Mouse (Mus musculus): ENCODE measurements around the gene Pbp2. TPM values are rescaled to one million over a fixed set of nuclear protein-coding genes. Genes with fewer than 3 reads are reported as not detected.

The Pbp2 gene
- polyA plus RNA-seq, 1 experiment = not detected

GRCm38 (mm10) chr6:135295082-135295861 is 14.9 kb downstream of the Pbp2 start:
- H3K4me3 ChIP-seq (ENCODE audit: control insufficient read depth, insufficient read depth, low read length) = no peak overlapping the region
- DNase-seq = no peak
- no peak overlapping the region for H3K27ac ChIP-seq (ENCODE audit: control insufficient read depth, insufficient read depth, low read length)
- H3K4me1 ChIP-seq (replicated peaks; ENCODE audit: control insufficient read depth, insufficient read depth, low read length) = peaks cover 5% of the 10 kb centered on the region
- H3K27me3 ChIP-seq (ENCODE audit: control insufficient read depth, insufficient read depth, low read length) = no peaks in the 10 kb centered on the region
- 93% methylated on average over 11 of the region's 11 CpGs for WGBS
- H3K36me3 ChIP-seq (ENCODE audit: control insufficient read depth, insufficient read depth, low read length) = no peaks in the 10 kb centered on the region
- TF ChIP-seq CTCF (IDR thresholded peaks at IDR 0.05; ENCODE audit: borderline replicate concordance, control insufficient read depth, extremely low read depth, insufficient read depth, low read length, poor library complexity) (no peak), POLR2A (IDR thresholded peaks at IDR 0.05; ENCODE audit: control insufficient read depth, extremely low read depth, insufficient read depth, low read length, poor library complexity) (no peak)

GRCm38 (mm10) chr6:135294150-135294549 is 16.1 kb downstream of the Pbp2 start:
- no peaks in the 10 kb centered on the region for H3K36me3 ChIP-seq (ENCODE audit: control insufficient read depth, insufficient read depth, low read length)
- no peaks in the 10 kb centered on the region for H3K27me3 ChIP-seq (ENCODE audit: control insufficient read depth, insufficient read depth, low read length)
- no peak for DNase-seq
- H3K27ac ChIP-seq (ENCODE audit: control insufficient read depth, insufficient read depth, low read length) = no peak overlapping the region
- H3K4me1 ChIP-seq (replicated peaks; ENCODE audit: control insufficient read depth, insufficient read depth, low read length) = peaks cover 5% of the 10 kb centered on the region
- TF ChIP-seq POLR2A (IDR thresholded peaks at IDR 0.05; ENCODE audit: control insufficient read depth, extremely low read depth, insufficient read depth, low read length, poor library complexity) (no peak), CTCF (IDR thresholded peaks at IDR 0.05; ENCODE audit: borderline replicate concordance, control insufficient read depth, extremely low read depth, insufficient read depth, low read length, poor library complexity) (no peak)
- no peak overlapping the region for H3K4me3 ChIP-seq (ENCODE audit: control insufficient read depth, insufficient read depth, low read length)
- WGBS = 94% methylated on average over 6 of the region's 6 CpGs

- Histone ChIP-seq H3K27me3 (ENCODE audit: control insufficient read depth, insufficient read depth, low read length) (no peaks in the 10 kb centered on the region), H3K27ac (ENCODE audit: control insufficient read depth, insufficient read depth, low read length) (no peak overlapping the region), H3K36me3 (ENCODE audit: control insufficient read depth, insufficient read depth, low read length) (no peaks in the 10 kb centered on the region), H3K4me3 (ENCODE audit: control insufficient read depth, insufficient read depth, low read length) (no peak overlapping the region), H3K4me1 (replicated peaks; ENCODE audit: control insufficient read depth, insufficient read depth, low read length) (peaks cover 3% of the 10 kb centered on the region)
- no peak for DNase-seq
- WGBS = 85% methylated on average over 4 of the region's 4 CpGs
- TF ChIP-seq POLR2A (IDR thresholded peaks at IDR 0.05; ENCODE audit: control insufficient read depth, extremely low read depth, insufficient read depth, low read length, poor library complexity) (no peak), CTCF (IDR thresholded peaks at IDR 0.05; ENCODE audit: borderline replicate concordance, control insufficient read depth, extremely low read depth, insufficient read depth, low read length, poor library complexity) (no peak)
Measured at GRCm38 (mm10) chr6:135292391-135292790, 17.8 kb downstream of the Pbp2 start.

- Histone ChIP-seq H3K27ac (ENCODE audit: control insufficient read depth, insufficient read depth, low read length) (no peak overlapping the region), H3K4me3 (ENCODE audit: control insufficient read depth, insufficient read depth, low read length) (no peak overlapping the region), H3K4me1 (replicated peaks; ENCODE audit: control insufficient read depth, insufficient read depth, low read length) (peaks cover 8% of the 10 kb centered on the region), H3K36me3 (ENCODE audit: control insufficient read depth, insufficient read depth, low read length) (no peaks in the 10 kb centered on the region), H3K27me3 (ENCODE audit: control insufficient read depth, insufficient read depth, low read length) (no peaks in the 10 kb centered on the region)
- WGBS = 48% methylated on average over 10 of the region's 10 CpGs
- no peak for TF ChIP-seq CTCF (IDR thresholded peaks at IDR 0.05; ENCODE audit: borderline replicate concordance, control insufficient read depth, extremely low read depth, insufficient read depth, low read length, poor library complexity)
- TF ChIP-seq POLR2A (IDR thresholded peaks at IDR 0.05; ENCODE audit: control insufficient read depth, extremely low read depth, insufficient read depth, low read length, poor library complexity) = no peak
- DNase-seq = no peak
Measured at GRCm38 (mm10) chr6:135279856-135280255, 30.3 kb downstream of the Pbp2 start.

- Histone ChIP-seq H3K27ac (ENCODE audit: control insufficient read depth, insufficient read depth, low read length) (no peak overlapping the region), H3K27me3 (ENCODE audit: control insufficient read depth, insufficient read depth, low read length) (no peaks in the 10 kb centered on the region), H3K36me3 (ENCODE audit: control insufficient read depth, insufficient read depth, low read length) (no peaks in the 10 kb centered on the region), H3K4me3 (ENCODE audit: control insufficient read depth, insufficient read depth, low read length) (no peak overlapping the region), H3K4me1 (replicated peaks; ENCODE audit: control insufficient read depth, insufficient read depth, low read length) (peaks cover 14% of the 10 kb centered on the region)
- DNase-seq = no peak
- no peak for TF ChIP-seq POLR2A (IDR thresholded peaks at IDR 0.05; ENCODE audit: control insufficient read depth, extremely low read depth, insufficient read depth, low read length, poor library complexity)
- no peak for TF ChIP-seq CTCF (IDR thresholded peaks at IDR 0.05; ENCODE audit: borderline replicate concordance, control insufficient read depth, extremely low read depth, insufficient read depth, low read length, poor library complexity)
- 94% methylated on average over 5 of the region's 5 CpGs for WGBS
Measured at GRCm38 (mm10) chr6:135279286-135279685, 30.9 kb downstream of the Pbp2 start.

GRCm38 (mm10) chr6:135278302-135278701 is 31.9 kb downstream of the Pbp2 start:
- Histone ChIP-seq H3K4me1 (replicated peaks; ENCODE audit: control insufficient read depth, insufficient read depth, low read length) (peaks cover 20% of the 10 kb centered on the region), H3K36me3 (ENCODE audit: control insufficient read depth, insufficient read depth, low read length) (no peaks in the 10 kb centered on the region), H3K27ac (ENCODE audit: control insufficient read depth, insufficient read depth, low read length) (no peak overlapping the region), H3K4me3 (ENCODE audit: control insufficient read depth, insufficient read depth, low read length) (no peak overlapping the region), H3K27me3 (ENCODE audit: control insufficient read depth, insufficient read depth, low read length) (no peaks in the 10 kb centered on the region)
- no peak for DNase-seq
- TF ChIP-seq POLR2A (IDR thresholded peaks at IDR 0.05; ENCODE audit: control insufficient read depth, extremely low read depth, insufficient read depth, low read length, poor library complexity) (no peak), CTCF (IDR thresholded peaks at IDR 0.05; ENCODE audit: borderline replicate concordance, control insufficient read depth, extremely low read depth, insufficient read depth, low read length, poor library complexity) (no peak)
- 83% methylated on average over 6 of the region's 6 CpGs for WGBS

All from thymus, adult 2 months (tissue).